Mouse (Mus musculus) thymus, adult 18-20 months (tissue): ENCODE data around the gene Irgm1.
"Not testable (repeated sequence)": the region's sequence is repeated elsewhere in the genome, so short reads cannot be mapped to it uniquely, and the experiment has no call there.

Experiments
- DNase-seq, 2 experiments: peaks; one replicate each; pipeline ENCODE4 v3.0.0; 2022; ENCODE audit warnings: mixed read lengths in 2 of 2

Irgm1 gene

GRCm38 (mm10) chr11:48833078-48833730 is 38.3 kb downstream of the Irgm1 start:
- no peak for DNase-seq

GRCm38 (mm10) chr11:48831273-48831672 is 40.2 kb downstream of the Irgm1 start:
- no peak for DNase-seq

GRCm38 (mm10) chr11:48830279-48830678 is 41.2 kb downstream of the Irgm1 start:
- no peak for DNase-seq

GRCm38 (mm10) chr11:48827926-48828325 is 43.6 kb downstream of the Irgm1 start:
- DNase-seq, result no peak

GRCm38 (mm10) chr11:48826752-48827096 is 44.8 kb downstream of the Irgm1 start:
- no peak for DNase-seq

GRCm38 (mm10) chr11:48825979-48826751 is 45.3 kb downstream of the Irgm1 start, which contains the start of the genes Trim7 and Gm12184:
TSS of gene Trim7 (plus strand) at chr11:48826140.
TSS of gene Gm12184 (minus strand) at chr11:48826655.
- not testable (repeated sequence) for DNase-seq

- no peak for DNase-seq
Measured at GRCm38 (mm10) chr11:48824311-48824830, 47.1 kb downstream of the Irgm1 start.

- peak; percentile 22 to 55 for DNase-seq
Measured at GRCm38 (mm10) chr11:48823536-48823972, 47.9 kb downstream of the Irgm1 start.

GRCm38 (mm10) chr11:48822768-48823512 is 48.5 kb downstream of the Irgm1 start:
- DNase-seq, result no peak

GRCm38 (mm10) chr11:48821299-48821698 is 50.2 kb downstream of the Irgm1 start:
- not testable (repeated sequence) for DNase-seq

GRCm38 (mm10) chr11:48820308-48820674 is 51.2 kb downstream of the Irgm1 start:
- no peak for DNase-seq

- DNase-seq, result no peak
Measured at GRCm38 (mm10) chr11:48819614-48820307, 51.7 kb downstream of the Irgm1 start.

GRCm38 (mm10) chr11:48818346-48818745 is 53.1 kb downstream of the Irgm1 start:
- peak; percentile 50 to 70 for DNase-seq

GRCm38 (mm10) chr11:48817794-48818193 is 53.7 kb downstream of the Irgm1 start:
- DNase-seq, result no peak

GRCm38 (mm10) chr11:48816800-48817665 is 54.5 kb downstream of the Irgm1 start, which contains the start of gene Trim41:
TSS of gene Trim41 (minus strand) at chr11:48817353.
- DNase-seq, result peak; percentile 99

- DNase-seq, result peak; percentile 38 to 68
Measured at GRCm38 (mm10) chr11:48816281-48816781, 55.2 kb downstream of the Irgm1 start.

GRCm38 (mm10) chr11:48815851-48816250 is 55.6 kb downstream of the Irgm1 start:
- peak; percentile 23 to 32 for DNase-seq

- no peak for DNase-seq
Measured at GRCm38 (mm10) chr11:48813782-48814181, 57.7 kb downstream of the Irgm1 start.
